Mouse (Mus musculus) frontal cortex, adult (tissue): ENCODE measurements around the gene Depdc5.
"Not testable (repeated sequence)": the region's sequence is repeated elsewhere in the genome, so short reads cannot be mapped to it uniquely, and the experiment has no call there.

Experiments used
- ATAC-seq: cut with Nextera tagmentation; 2 replicates; pipeline ENCODE4 v1.9.2; 2017; ENCODE audit warnings: mild to moderate bottlenecking, moderate library complexity, mixed read lengths; ENCODE audit not compliant: low TSS enrichment

Gene Depdc5

DNA sequence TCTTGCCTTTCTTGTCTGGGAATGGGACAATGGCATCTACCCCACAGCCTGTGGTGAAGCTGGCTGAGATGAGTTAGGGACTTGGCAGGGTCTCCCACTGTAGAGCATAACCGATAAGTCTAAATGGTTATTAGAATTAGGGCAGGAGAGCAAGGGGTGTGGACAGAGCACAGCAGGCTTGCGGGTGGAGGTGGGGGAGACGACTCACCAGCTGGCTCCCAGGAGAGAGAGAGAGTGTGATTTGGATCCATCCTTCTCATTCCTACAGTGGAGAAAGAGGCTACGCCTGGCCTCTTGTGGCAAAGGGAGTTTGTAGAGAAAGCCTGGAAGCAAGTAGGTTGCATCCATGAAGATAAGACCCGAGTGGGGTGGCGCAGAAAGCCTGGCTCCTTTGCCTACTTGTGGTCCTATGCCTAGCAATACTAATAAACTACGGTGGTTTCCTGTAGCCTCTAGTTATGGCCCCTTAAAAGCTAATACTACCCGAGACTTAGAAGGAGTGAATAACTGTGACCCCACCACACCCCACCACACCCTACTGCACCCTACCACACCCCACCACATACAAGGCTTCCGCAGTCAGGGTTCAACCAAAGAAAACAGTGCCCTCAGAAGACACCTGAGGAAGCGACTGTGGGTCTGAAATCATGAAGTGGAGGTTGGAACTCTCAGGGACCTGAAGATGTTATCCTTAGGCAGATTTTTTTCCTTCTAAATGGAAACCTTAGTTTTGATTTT lies 168.7 kb downstream of the Depdc5 start:
- peak; percentile 42; the same call in 1 of the 2 replicates for ATAC-seq

GRCm38 (mm10) chr5:33033121-33033520 lies 169.6 kb downstream of the Depdc5 start:
- ATAC-seq, result peak; percentile 66

GRCm38 (mm10) chr5:33033633-33034032 lies 170.1 kb downstream of the Depdc5 start:
- not testable (repeated sequence) for ATAC-seq

DNA sequence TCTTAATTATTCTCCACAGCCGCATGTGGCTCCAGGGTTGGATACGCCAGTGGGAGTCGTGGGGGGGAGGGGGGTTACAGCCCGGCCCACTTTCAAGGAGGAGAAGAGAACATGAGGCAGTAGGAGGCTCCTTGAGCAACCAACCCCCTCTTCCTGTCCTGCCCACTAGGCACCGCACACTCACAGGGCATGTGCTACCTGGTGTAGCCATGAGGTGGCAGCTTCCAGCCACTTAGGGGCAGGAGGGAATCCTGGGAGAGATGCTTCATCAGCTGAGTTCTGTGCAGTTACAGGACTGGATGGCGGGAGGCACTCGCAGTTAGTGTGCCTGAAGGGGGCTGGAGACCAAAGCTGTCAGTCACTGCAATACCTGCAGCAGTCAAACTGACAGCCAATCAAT lies 170.6 kb downstream of the Depdc5 start:
- ATAC-seq, result no peak

GRCm38 (mm10) chr5:33034916-33035315 lies 171.4 kb downstream of the Depdc5 start:
- no peak for ATAC-seq

DNA sequence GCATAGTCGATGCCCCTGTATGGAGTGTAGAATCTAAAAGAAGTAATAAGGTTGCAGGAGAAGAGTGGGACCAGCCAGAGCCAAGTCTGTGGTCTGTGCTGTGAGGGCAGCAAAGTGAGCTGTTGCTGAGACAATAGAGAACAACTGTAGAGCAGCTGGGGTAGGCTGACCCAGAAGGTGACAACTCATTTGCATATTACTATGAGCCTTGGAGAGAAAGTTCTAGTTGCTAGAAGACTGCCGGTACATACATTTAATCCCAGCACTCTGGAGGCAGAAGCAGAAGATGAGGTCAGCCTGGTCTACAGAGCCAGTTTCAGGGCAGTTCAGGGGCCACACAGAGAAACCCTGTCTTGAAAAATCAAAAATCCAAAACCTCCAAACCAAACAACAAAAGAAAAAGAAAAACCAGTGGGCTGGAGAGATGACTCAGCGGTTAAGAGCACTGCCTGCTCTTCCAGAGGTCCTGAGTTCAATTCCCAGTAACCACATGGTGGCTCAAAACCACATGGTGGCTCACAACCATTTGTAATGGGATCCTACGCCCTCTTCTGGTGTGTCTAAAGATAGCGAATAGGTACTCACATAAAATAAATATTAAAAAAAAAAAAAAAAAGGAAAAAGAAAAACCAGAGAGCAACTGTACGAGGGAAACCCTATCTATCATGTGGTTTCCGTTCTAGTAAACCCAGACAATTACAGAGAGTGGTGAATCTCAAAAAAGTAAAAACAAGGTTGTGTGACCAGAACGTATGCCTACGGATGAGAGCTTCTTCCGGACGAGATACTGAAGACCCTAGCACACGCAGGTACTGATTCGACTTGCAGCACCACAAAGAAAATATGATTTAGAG lies 175.4 kb downstream of the Depdc5 start:
- ATAC-seq, result no peak

- 0 out of 2 replicates have a peak, but pooled peaks have one; percentile 67 for ATAC-seq
Observed at GRCm38 (mm10) chr5:33039510-33039911, 176.0 kb downstream of the Depdc5 start.

GRCm38 (mm10) chr5:33040735-33041134 lies 177.2 kb downstream of the Depdc5 start:
- not testable (repeated sequence) for ATAC-seq

GRCm38 (mm10) chr5:33043397-33043796 lies 179.9 kb downstream of the Depdc5 start:
- ATAC-seq, result no peak
